Mouse (Mus musculus) activated CD4-positive, CD25-positive, alpha-beta regulatory T cell (primary cell): ENCODE results near the gene Srsf7. TPM values are rescaled to one million over a fixed set of nuclear protein-coding genes. Genes with fewer than 3 reads are reported as not detected.

Source experiments
- polyA plus RNA-seq, 2 experiments: library from polyadenylated mRNA; unstranded; fragments of 100-300 nt; shearing (Covaris generic); gene quantifications; one replicate each; pipeline ENCODE4 v1.2.1; 2017

Srsf7 gene
- 100 to 1,000 TPM; 393 to 427 TPM for polyA plus RNA-seq

DNA sequence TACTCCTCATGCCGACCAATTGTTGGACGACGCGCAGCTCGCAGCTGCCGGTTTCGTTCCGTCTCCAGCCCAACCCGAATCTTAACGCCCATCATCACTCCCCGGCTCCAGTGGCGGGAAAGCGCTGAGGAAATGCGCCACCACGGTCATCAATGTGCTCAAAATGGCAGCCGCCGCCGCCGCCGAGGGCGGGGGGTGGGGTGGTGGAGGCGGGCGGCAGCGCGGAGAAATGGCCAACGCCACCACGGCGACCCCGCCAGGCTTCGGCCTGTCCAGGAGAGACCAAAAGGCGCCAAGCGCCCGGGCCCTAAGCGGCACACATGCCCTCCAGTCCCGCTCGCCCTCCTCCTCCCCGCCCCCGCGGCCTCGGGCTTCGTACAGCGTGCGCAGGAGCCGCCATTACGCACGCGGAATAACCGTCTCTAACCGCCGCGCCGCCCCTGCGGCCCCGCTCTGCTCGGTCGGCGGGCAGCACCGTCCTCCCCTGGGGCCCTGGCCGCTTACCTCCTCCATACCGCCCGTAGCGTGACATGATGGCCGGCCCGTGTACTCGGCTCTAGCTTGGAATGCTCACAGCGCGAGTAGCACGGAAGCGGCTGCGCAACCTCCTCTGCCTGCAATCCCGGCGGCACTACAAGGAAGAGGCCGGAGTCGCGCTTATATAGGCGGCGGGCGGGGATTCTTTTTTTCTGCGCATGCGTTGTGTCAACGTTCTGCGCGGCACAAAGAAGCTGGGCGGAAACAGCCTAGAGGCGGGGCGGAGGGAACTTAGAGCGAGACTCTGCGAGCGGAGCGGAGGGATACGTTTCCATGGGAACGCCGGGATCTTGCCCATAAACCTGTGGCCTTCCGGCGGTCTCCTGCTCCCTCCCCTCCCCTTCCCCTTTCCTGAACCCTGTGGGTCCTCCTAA, at the start of gene Srsf7, which contains the start of gene Ttc39d:
Gene Srsf7 (minus strand): TSS at position 637 of the 911 bp plus-strand sequence.
Gene Ttc39d (plus strand): TSS at position 790 of the 911 bp plus-strand sequence.

GRCm38 (mm10) chr17:80224326-80225116, 17.4 kb upstream of the Srsf7 start, which contains the start of gene Gemin6:
TSS of gene Gemin6 (plus strand) at chr17:80224441.

Other genes starting within 250 kb of the Srsf7 start
- gene Hnrnpll, start 145.0 kb downstream of the Srsf7 start, polyA plus RNA-seq: 100 to 1,000 TPM in 1 of 2 experiments, 10 to 100 TPM in 1; 80.9 to 125 TPM
- 10 to 100 TPM; 12.0 to 45.8 TPM for gene Galm, start 79.8 kb downstream of the Srsf7 start, polyA plus RNA-seq
- gene Ttc39d, start 153 bp upstream of the Srsf7 start, polyA plus RNA-seq: under 1 TPM; 0.06 to 0.55 TPM
- 10 to 100 TPM in 1 of 2 experiments, 1 to 10 TPM in 1; 8.9 to 17.9 TPM for gene Gemin6, start 17.1 kb upstream of the Srsf7 start, polyA plus RNA-seq
- gene Morn2, start 82.9 kb upstream of the Srsf7 start, polyA plus RNA-seq: 1 to 10 TPM; 1.2 to 3.6 TPM
- 10 to 100 TPM; 17.7 to 20.0 TPM for gene Dhx57, start 83.2 kb upstream of the Srsf7 start, polyA plus RNA-seq
- 1 to 10 TPM; 1.2 to 2.6 TPM for gene Arhgef33, start 100.1 kb upstream of the Srsf7 start, polyA plus RNA-seq
- gene Gm10190, start 166.2 kb upstream of the Srsf7 start, polyA plus RNA-seq: not detected